ENCODE assay signal across 21 mouse cellular contexts in genomic region chr13:51653159-51653558, GRCm38 (mm10).
"Had no signal": no experiment of that assay in that cellular context is flagged by ENCODE, and none has a peak within 500 bp of the region (broad histone marks: within the 10 kb centered on the region; RNA-seq: fewer than 3 reads in every experiment).

No protein-coding gene starts in this region.

- H3K9me3 ChIP-seq: kidney, embryonic 15.5 days; limb, embryonic 12.5 days; limb, embryonic 15.5 days; liver, embryonic 15.5 days; lung, embryonic 15.5 days; midbrain, embryonic 12.5 days; midbrain, embryonic 15.5 days; neural tube, embryonic 12.5 days; neural tube, embryonic 15.5 days had no signal

- H3K4me2 ChIP-seq: midbrain, embryonic 12.5 days had no signal

- H3K9ac ChIP-seq: limb, embryonic 15.5 days; liver, embryonic 15.5 days; lung, embryonic 15.5 days; midbrain, embryonic 12.5 days; midbrain, embryonic 15.5 days; neural tube, embryonic 12.5 days; neural tube, embryonic 15.5 days had no signal

- H3K27me3 ChIP-seq: kidney, embryonic 15.5 days; limb, embryonic 12.5 days; limb, embryonic 15.5 days; liver, embryonic 15.5 days; lung, embryonic 15.5 days; midbrain, embryonic 12.5 days; midbrain, embryonic 15.5 days; neural tube, embryonic 12.5 days; neural tube, embryonic 15.5 days had no signal

- H3K27ac ChIP-seq: kidney, embryonic 15.5 days; limb, embryonic 12.5 days; limb, embryonic 15.5 days; liver, embryonic 15.5 days; lung, embryonic 15.5 days; midbrain, embryonic 12.5 days; midbrain, embryonic 15.5 days; neural tube, embryonic 12.5 days; neural tube, embryonic 15.5 days; stomach, postnatal 0 days had no signal

- DNase-seq: left cerebral cortex, postnatal 4 days; lung, adult 18-20 months; lung, postnatal 10 days; lung, postnatal 36 days; right cerebral cortex, adult 18-20 months; right cerebral cortex, postnatal 14 days; right cerebral cortex, postnatal 4 days; thymus, adult 2 months; thymus, postnatal 14 days; thymus, postnatal 4 days had no signal

- H3K4me3 ChIP-seq: kidney, embryonic 15.5 days; limb, embryonic 12.5 days; limb, embryonic 15.5 days; midbrain, embryonic 12.5 days; midbrain, embryonic 15.5 days; neural tube, embryonic 12.5 days; neural tube, embryonic 15.5 days had no signal

- ATAC-seq: intestine, postnatal 0 days; midbrain, embryonic 15.5 days had no signal
